Mouse (Mus musculus): ENCODE data around the gene Oxsr1. TPM values are rescaled to one million over a fixed set of nuclear protein-coding genes. Genes with fewer than 3 reads are reported as not detected.
"Not testable (repeated sequence)": the region's sequence is repeated elsewhere in the genome, so short reads cannot be mapped to it uniquely, and the experiment has no call there.

Gene Oxsr1
- polyA plus RNA-seq, 1 experiment from 2014 or later: 13.5 TPM

DNA sequence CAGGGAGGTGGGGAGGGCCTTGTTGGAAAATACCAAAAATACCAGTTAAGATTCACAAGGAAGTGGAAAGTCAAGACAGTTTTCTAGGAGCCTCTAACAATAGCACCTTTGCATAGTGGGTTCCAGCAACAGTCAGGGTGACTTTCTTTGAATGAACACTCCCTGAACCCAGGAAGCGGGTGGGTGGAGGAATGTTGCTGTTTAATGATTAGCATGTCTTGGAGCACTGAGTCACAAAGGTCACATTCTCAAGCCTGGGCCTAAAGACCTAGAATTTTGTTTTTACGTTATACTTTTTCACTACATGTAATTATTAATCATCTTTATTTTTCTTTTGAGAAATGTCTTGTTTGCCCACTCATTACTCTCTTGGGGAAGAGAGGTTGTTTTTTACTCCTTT lies 106.9 kb downstream of the Oxsr1 start:
- peaks cover 25% of the 10 kb centered on the region for H3K36me3 ChIP-seq
- not testable (repeated sequence) for H3K9ac ChIP-seq; H3K27ac ChIP-seq (ENCODE audit: poor library complexity, severe bottlenecking); H3K27me3 ChIP-seq (replicated peaks); ATAC-seq (ENCODE audit: insufficient number of reproducible peaks, low FRiP score); H3K4me3 ChIP-seq; H3K4me2 ChIP-seq; H3K9me3 ChIP-seq (replicated peaks); H3K4me1 ChIP-seq (replicated peaks)
- 88% methylated on average over 2 of the region's 2 CpGs for WGBS

DNA sequence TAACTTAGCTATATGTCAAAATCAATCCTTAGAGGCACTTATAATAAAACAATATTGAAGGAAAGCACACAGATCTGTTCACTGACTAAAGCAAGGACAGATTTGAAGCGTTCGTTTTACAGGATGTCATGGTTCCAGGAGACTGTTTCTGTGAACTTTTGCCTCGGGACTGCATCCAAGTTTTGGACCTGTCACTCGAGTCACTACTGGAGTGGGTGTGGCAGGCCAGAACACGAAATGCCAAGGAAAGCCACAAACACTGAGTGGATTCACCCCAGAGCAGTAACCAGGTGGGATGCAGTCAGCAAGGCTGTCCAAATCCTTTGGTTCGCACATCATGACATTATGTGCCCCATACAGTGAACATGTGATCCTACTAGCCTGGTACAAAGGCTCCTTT lies 107.6 kb downstream of the Oxsr1 start:
- peaks cover 25% of the 10 kb centered on the region for H3K36me3 ChIP-seq
- no peak overlapping the region for H3K4me2 ChIP-seq
- no peaks in the 10 kb centered on the region for H3K4me1 ChIP-seq (replicated peaks)
- 0 out of 2 replicates have a peak, but pooled peaks cover 6% of the 10 kb centered on the region for H3K9me3 ChIP-seq (replicated peaks)
- H3K27ac ChIP-seq (ENCODE audit: poor library complexity, severe bottlenecking): no peak overlapping the region
- no peak overlapping the region for H3K4me3 ChIP-seq
- no peak overlapping the region for H3K9ac ChIP-seq
- WGBS: 89% methylated on average over 6 of the region's 6 CpGs
- no peak for ATAC-seq (ENCODE audit: insufficient number of reproducible peaks, low FRiP score)
- H3K27me3 ChIP-seq (replicated peaks): no peaks in the 10 kb centered on the region

DNA sequence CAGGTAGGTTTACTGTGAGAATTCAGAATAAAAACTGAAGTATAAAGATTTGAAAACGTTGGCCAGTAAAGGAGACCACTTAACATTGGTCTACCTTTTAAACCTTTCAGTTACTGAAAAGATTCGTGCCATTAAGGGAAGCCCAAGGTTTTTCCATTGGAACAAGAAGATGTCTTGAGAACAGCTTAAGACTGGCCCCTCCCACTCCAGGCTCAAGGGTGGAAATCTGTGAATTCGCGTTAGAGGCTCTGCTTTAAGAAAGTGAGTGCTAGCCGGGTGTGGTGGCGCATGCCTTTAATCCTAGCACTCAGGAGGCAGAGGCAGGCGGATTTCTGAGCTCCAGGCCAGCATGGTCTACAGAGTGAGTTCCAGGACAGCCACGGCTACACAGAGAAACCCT lies 109.2 kb downstream of the Oxsr1 start:
- H3K36me3 ChIP-seq: peaks cover 11% of the 10 kb centered on the region
- H3K4me1 ChIP-seq (replicated peaks): no peaks in the 10 kb centered on the region
- no peak overlapping the region for H3K4me3 ChIP-seq
- ATAC-seq (ENCODE audit: insufficient number of reproducible peaks, low FRiP score): no peak
- H3K4me2 ChIP-seq: no peak overlapping the region
- WGBS: 71% methylated on average over 8 of the region's 8 CpGs
- no peak overlapping the region for H3K9ac ChIP-seq
- H3K27me3 ChIP-seq (replicated peaks): no peaks in the 10 kb centered on the region
- 0 out of 2 replicates have a peak, but pooled peaks cover 6% of the 10 kb centered on the region for H3K9me3 ChIP-seq (replicated peaks)
- no peak overlapping the region for H3K27ac ChIP-seq (ENCODE audit: poor library complexity, severe bottlenecking)

DNA sequence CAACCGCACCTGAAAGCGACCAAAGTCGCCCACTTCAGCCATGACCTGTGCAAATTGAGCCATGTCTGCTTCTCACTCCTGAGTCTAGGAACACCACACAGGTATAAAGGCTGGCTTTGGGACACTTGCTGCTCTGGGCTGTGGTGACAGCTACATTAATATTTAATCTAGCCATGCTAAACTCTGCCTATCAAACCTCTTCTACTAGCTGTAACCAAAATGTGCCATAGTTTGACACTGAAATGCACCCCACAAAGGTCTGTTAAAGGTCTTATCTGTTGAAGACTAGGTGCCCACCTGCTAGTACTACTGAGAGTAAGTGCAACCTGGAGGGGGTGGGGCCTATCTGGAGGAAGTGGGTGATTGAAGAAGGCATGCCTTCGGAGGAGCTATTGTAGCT lies 113.2 kb downstream of the Oxsr1 start, which contains the start of gene Slc22a13:
Slc22a13 (minus strand) TSS at position 101 of the 400 bp plus-strand sequence.
- H3K4me3 ChIP-seq: no peak within 1 kb of the TSS
- H3K36me3 ChIP-seq: no peaks in the 10 kb centered on the region
- no peaks in the 10 kb centered on the region for H3K27me3 ChIP-seq (replicated peaks)
- 87% methylated on average over 4 of the region's 4 CpGs for WGBS
- H3K9me3 ChIP-seq (replicated peaks): peaks cover 7% of the 10 kb centered on the region
- H3K4me2 ChIP-seq: no peak within 1 kb of the TSS
- H3K4me1 ChIP-seq (replicated peaks): no peaks in the 10 kb centered on the region
- no peak within 1 kb of the TSS for H3K9ac ChIP-seq
- H3K27ac ChIP-seq (ENCODE audit: poor library complexity, severe bottlenecking): no peak within 1 kb of the TSS
- ATAC-seq (ENCODE audit: insufficient number of reproducible peaks, low FRiP score): no peak

DNA sequence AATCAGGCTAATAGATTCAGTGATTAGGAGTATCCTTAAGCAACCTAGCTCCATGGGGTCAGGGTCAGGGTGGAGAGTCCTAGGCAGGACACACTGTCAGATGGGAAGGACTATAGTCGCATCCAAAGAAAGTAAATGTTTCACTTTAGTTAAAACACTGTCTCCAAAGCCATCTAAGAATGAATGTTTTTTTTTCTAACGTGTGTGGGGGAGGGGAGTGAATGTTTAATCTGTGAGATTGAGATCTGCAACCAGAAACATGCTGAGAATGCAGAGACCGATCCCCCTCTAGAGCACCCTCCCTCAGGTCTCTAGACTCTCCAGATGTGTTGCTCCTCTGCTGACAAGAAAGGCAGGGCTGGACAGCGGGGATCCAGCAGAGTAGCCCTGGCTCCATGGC lies 115.1 kb downstream of the Oxsr1 start:
- H3K4me1 ChIP-seq (replicated peaks): no peaks in the 10 kb centered on the region
- H3K27me3 ChIP-seq (replicated peaks): no peaks in the 10 kb centered on the region
- no peak overlapping the region for H3K9ac ChIP-seq
- H3K36me3 ChIP-seq: no peaks in the 10 kb centered on the region
- H3K9me3 ChIP-seq (replicated peaks): peaks cover 15% of the 10 kb centered on the region
- no peak overlapping the region for H3K4me3 ChIP-seq
- WGBS: 59% methylated on average over 4 of the region's 4 CpGs
- ATAC-seq (ENCODE audit: insufficient number of reproducible peaks, low FRiP score): no peak
- H3K4me2 ChIP-seq: no peak overlapping the region
- H3K27ac ChIP-seq (ENCODE audit: poor library complexity, severe bottlenecking): no peak overlapping the region

DNA sequence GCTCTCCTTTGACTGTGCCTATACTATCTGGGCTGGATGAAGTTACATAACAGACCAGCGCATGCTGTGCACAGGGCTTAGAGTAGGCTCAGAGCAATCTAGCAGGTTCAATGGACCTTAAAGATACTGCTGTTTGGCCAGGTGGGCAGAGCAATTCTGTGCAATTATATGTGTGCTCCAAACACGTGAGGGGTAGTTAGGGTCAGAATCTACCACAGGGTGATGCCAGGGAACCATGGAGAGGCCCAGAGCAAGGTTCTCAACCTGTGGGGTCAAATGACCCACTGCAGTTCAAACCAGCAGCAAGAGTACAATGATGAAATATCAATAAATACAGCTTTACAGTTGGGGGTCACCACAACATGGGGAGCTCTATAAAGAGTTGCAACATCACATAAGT lies 115.6 kb downstream of the Oxsr1 start:
- 67% methylated on average over 2 of the region's 2 CpGs for WGBS

DNA sequence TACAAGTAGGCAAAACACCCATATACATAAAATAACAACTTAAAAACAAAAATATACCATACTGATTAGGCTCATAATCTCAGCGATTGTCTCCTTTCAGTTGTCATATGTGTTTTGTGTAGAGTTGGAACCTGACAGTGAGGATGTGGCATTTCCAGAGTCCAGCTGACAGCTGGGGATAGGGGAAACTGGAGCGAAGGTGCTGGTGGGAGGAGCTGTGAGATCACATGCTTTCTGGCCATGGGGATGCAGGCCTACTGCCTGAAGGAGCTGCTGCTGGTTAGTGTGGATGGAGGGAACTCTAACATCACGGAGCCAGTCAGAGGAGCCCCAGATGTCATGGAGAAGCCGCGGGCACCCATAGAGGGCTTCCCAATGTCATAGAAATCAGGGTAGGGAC lies 116.5 kb downstream of the Oxsr1 start:
- H3K9ac ChIP-seq: no peak overlapping the region
- no peaks in the 10 kb centered on the region for H3K36me3 ChIP-seq
- no peaks in the 10 kb centered on the region for H3K27me3 ChIP-seq (replicated peaks)
- no peak overlapping the region for H3K4me2 ChIP-seq
- H3K4me1 ChIP-seq (replicated peaks): no peaks in the 10 kb centered on the region
- H3K27ac ChIP-seq (ENCODE audit: poor library complexity, severe bottlenecking): no peak overlapping the region
- H3K4me3 ChIP-seq: no peak overlapping the region
- ATAC-seq (ENCODE audit: insufficient number of reproducible peaks, low FRiP score): no peak
- H3K9me3 ChIP-seq (replicated peaks): peaks cover 15% of the 10 kb centered on the region
- 80% methylated on average over 5 of the region's 5 CpGs for WGBS

More for the DNA sequence above, 115.6 kb downstream of the Oxsr1 start:
- Histone ChIP-seq H3K9me3 (replicated peaks) (peaks cover 15% of the 10 kb centered on the region), H3K36me3 (no peaks in the 10 kb centered on the region), H3K9ac (no peak overlapping the region), H3K27me3 (replicated peaks) (no peaks in the 10 kb centered on the region), H3K4me2 (no peak overlapping the region), H3K4me1 (replicated peaks) (no peaks in the 10 kb centered on the region), H3K4me3 (no peak overlapping the region), H3K27ac (ENCODE audit: poor library complexity, severe bottlenecking) (no peak overlapping the region)
- ATAC-seq (ENCODE audit: insufficient number of reproducible peaks, low FRiP score): no peak

DNA sequence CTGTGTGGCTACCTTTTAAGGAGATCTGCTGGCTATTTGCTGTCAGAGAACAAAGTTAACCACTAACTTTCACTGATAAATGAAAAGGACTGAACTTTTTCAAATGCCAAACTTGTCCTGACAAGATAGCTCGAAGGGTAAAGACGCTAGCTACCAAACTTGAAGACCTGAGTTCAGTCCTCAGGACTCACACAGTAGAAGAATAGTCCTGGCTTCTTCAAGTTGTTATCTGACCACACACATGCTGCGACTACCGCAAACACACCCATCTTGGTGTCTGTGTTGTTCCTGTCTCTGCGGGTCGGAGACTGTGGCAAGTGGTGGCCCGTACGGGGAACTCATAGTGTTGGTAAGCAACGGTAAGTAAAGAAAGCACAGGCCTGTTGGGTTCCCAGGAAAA lies 118.6 kb downstream of the Oxsr1 start:
- no peak overlapping the region for H3K4me2 ChIP-seq
- H3K36me3 ChIP-seq: no peaks in the 10 kb centered on the region
- no peak for ATAC-seq (ENCODE audit: insufficient number of reproducible peaks, low FRiP score)
- no peaks in the 10 kb centered on the region for H3K27me3 ChIP-seq (replicated peaks)
- no peaks in the 10 kb centered on the region for H3K4me1 ChIP-seq (replicated peaks)
- no peak overlapping the region for H3K9ac ChIP-seq
- H3K4me3 ChIP-seq: no peak overlapping the region
- 86% methylated on average over 9 of the region's 9 CpGs for WGBS
- H3K9me3 ChIP-seq (replicated peaks): peaks cover 15% of the 10 kb centered on the region
- no peak overlapping the region for H3K27ac ChIP-seq (ENCODE audit: poor library complexity, severe bottlenecking)

DNA sequence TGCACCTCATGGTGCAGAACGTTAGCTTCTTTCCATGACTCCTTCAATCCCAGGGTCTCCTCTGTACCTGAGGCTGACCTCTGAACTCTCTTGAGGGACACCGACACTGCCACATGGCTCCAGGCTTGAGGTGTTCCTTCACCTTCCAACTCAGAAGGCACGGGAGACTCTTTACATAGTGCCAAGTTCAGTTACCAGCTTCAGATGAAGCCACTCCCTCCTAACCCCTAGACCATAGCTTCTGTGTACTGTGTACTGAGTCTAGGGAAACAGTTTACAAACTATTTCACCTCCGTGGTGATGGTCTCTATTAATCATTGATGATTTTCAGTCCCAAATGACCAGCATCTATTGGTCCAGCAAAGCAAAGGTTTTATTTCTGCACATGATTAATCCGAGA lies 120.6 kb downstream of the Oxsr1 start:
- H3K4me1 ChIP-seq (replicated peaks): no peaks in the 10 kb centered on the region
- no peak overlapping the region for H3K4me2 ChIP-seq
- no peak overlapping the region for H3K27ac ChIP-seq (ENCODE audit: poor library complexity, severe bottlenecking)
- no peak overlapping the region for H3K9ac ChIP-seq
- H3K9me3 ChIP-seq (replicated peaks): peaks cover 15% of the 10 kb centered on the region
- H3K36me3 ChIP-seq: no peaks in the 10 kb centered on the region
- H3K4me3 ChIP-seq: no peak overlapping the region
- no peak for ATAC-seq (ENCODE audit: insufficient number of reproducible peaks, low FRiP score)
- WGBS: 81% methylated on average over 5 of the region's 5 CpGs
- H3K27me3 ChIP-seq (replicated peaks): no peaks in the 10 kb centered on the region

DNA sequence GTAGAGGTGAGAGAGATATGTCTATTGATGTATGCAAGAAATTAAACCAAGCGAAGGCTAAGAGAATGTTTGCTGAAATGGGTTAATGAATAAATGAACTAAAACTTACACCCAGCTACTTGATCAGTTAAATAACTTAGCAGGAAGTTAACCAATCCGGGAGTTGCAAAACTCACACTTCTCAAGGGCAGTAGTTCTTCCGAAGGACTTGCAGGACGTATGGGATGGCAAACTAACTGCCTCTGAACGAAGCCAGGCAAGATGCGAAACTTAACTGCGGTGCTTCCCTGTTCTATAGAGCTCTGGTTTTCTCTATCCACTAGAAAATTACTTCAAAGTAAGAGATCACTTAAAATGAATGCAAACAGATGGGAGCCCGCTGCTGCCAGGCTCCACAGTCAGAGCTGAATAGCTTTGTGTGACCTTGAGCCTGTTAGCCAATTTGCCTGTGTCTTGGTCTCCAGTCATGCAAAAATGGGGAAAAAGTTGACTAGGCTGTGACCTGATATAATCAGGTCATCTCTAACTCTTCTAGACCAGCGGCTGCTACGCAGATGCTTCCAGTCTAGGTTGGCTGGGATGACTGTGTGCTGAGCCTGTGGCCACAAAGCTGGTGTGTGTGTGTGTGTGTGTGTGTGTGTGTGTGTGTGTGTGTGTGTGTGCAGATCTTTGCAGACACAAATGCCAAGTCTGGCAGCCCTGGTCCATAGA lies 122.9 kb downstream of the Oxsr1 start:
- no peak overlapping the region for H3K4me3 ChIP-seq
- H3K4me1 ChIP-seq (replicated peaks): no peaks in the 10 kb centered on the region
- no peaks in the 10 kb centered on the region for H3K27me3 ChIP-seq (replicated peaks)
- no peak for ATAC-seq (ENCODE audit: insufficient number of reproducible peaks, low FRiP score)
- H3K36me3 ChIP-seq: no peaks in the 10 kb centered on the region
- H3K27ac ChIP-seq (ENCODE audit: poor library complexity, severe bottlenecking): no peak overlapping the region
- H3K4me2 ChIP-seq: no peak overlapping the region
- peaks cover 11% of the 10 kb centered on the region for H3K9me3 ChIP-seq (replicated peaks)
- WGBS: 80% methylated on average over 10 of the region's 10 CpGs
- no peak overlapping the region for H3K9ac ChIP-seq

DNA sequence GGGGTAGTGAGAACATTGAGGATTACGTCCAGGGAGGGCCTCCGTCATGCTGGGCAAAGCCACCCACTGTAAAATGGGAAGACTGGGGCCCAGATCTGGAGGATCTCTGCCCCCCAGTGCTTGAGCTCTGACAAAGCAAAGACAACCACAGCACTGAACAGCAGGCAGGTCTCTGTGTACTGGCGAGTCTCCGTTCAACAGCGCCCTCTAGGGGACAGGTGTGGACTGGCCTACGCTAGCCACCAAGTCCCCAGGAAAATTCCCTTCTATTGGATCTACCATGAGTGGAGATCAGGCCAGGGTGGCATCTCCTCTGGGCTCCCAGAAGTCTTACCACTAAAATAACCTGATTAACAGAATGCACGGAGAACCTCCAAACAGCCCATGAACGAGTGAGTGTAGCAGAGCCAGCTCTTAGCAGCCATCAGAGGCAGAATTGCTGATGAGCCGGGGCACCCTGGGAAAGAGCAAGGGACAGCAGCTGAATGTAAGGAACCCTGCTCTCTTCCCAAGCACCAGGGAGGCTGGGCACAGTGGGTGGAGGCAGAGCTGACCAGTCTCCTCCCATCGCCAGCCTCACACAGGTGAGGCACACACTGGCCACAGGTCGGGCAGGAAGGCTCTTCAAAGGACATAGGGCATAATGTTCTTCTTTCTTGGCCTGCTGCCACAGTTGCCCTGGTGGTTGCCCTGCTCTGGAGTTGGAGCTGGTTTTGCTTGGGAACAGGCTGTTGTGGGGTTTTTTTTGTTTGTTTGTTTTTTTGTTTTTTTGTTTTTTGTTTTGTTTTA lies 129.8 kb downstream of the Oxsr1 start:
- H3K27me3 ChIP-seq (replicated peaks): no peaks in the 10 kb centered on the region; the same call in 1 of the 2 replicates
- ATAC-seq (ENCODE audit: insufficient number of reproducible peaks, low FRiP score): no peak
- no peak overlapping the region for H3K4me2 ChIP-seq
- no peaks in the 10 kb centered on the region for H3K36me3 ChIP-seq
- no peak overlapping the region for H3K9ac ChIP-seq
- WGBS: 35% methylated on average over 11 of the region's 11 CpGs
- no peak overlapping the region for H3K27ac ChIP-seq (ENCODE audit: poor library complexity, severe bottlenecking)
- H3K4me1 ChIP-seq (replicated peaks): no peaks in the 10 kb centered on the region
- H3K9me3 ChIP-seq (replicated peaks): no peaks in the 10 kb centered on the region
- H3K4me3 ChIP-seq: no peak overlapping the region

Data from heart, embryonic 12.5 days (tissue).